Mouse (Mus musculus): ENCODE measurements around the gene Stk11. TPM values are rescaled to one million over a fixed set of nuclear protein-coding genes. Genes with fewer than 3 reads are reported as not detected.

Gene Stk11
- 100 to 1,000 TPM; 153 to 156 TPM for total RNA-seq (2021)
- polyA plus RNA-seq (2012; rRNA removed), result 151 and 159 TPM in 2 replicates
- long read RNA-seq, transcript Stk11-201 (10 exons, 2,566 nt), result major isoform, 10 of 18 reads
- long read RNA-seq, partial matches to known transcripts, result 3 of 18 reads
- long read RNA-seq, other reads (novel, unspliced or antisense), result 2 of 18 reads

DNA sequence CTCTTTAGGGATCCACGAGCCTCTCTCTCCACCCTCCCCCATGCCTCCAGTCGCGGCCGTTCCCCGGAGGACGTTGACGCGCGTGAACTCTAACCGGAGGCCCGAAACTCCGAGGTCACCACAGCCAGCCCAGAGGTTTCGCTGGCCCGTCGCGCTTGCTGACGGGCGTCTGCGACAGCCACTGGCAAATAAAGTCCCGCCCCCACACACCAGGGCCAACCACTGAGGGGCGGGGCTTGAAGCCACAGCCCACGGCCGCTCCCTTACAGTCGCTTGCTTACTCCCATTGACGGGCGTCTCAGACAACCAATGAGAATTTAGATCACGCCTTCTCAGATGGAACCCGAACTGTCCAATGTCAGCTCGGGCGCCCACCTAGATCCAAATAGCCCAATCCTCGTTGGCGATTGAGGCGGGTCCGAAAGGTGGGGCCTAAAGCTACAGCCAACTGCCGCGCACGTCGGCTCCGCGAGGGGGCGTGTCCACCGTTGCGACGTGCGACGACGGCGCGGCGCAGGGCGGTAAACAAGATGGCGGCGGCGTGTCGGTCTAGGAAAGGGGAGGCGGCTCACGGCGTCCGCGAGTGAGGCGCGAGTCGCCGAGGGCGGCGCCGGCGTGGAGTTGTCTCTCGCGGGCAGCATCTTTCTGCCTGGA lies at the start of gene Stk11:
Stk11 (plus strand) TSS at position 514 of the 654 bp plus-strand sequence.
- peak; percentile 99 for DNase-seq

DNA sequence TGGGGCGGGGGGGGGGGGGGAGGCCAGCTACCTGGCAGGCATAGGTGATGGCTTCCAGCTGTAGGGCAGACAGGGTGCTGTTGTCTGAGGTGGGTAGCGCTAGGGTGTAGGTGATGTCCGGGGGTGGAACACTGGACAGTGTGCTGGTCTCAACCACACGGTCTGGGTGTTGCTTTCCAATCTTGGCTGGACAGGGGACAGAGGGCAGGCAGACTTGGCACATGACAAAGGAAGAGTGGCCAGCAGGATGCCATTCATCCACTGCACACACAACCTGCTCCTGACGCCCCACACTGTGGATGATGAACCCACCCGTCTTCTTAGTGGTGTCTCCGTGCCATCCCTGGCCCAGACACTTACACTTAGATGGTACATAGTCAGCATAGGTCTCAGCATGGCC lies 46.4 kb upstream of the Stk11 start:
- DNase-seq, result no peak

DNA sequence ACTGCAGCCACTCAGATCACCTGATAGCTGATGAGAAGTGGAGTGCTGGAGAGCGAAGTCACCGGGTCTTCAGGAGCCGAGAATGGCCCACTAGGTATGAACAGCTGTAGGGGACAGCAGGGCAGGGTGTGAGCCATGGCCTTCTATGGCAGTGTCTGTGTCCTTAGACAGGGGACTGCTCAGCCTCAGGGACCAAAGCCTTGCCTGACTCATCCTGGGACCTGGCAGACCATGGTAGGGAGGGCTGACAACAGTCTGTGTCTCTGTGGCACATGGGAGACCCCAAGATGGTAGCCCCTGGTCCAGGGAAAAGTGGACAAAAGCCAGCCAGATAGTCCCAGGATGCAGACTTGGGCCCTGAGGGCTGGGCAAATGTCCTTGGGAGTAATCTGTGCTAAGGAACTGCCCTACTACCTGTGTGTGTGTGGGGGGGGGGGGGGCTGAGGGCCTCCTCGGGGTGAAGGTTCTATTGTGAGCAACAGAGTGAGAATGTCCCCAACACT lies 45.6 kb upstream of the Stk11 start:
- peak; percentile 77 for DNase-seq

DNA sequence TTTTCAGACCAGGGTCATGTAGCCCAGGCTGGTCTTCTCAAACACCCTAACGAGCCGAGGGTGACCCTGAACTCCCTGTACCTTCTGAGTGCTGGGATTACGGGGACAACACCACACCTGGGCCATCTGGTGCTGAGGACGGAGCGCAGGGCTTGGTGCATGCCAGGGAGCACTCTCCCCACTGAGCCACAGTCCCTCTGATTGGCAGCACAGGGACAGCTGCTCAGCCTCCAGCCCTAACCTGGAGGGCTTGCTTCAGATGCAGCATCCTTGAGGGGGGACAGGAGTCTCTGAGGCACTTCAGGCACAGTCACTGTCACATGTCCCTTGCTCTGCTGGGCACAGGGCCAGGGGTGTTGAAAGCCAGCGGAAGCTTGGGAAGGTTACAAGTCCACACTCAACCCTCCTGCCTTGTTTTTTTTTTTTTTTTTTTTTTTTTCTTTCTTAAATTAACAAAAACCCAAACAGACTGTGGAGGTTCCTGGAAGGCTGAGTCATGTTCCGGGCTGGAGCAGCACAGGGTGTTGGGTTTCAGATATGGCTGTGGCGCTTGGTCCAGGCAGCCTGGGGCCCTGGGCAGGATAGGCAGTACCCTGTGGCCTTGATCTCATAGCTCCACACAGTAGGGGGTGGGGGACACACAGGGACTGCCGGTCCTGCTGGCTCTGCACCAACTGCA lies 44.6 kb upstream of the Stk11 start:
- DNase-seq, result peak; percentile 97

DNA sequence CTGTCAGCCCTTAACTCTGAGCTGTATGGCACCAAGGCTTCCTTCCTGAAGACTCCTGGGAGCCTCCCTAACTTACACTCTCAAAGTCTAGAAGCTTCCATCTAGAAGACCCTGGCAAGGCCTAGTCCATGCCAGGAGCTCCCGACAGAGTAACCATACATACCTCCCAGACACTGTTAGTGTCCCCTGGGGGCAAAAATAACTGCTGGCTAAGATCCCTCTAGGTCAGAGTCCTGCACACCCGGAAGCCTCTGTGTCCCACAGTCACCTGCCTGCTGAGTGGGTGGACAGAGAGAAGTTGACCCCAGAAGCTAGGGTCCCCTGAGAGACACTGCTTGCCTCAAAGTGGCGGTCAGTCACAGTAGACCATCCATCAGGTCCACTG lies 44.1 kb upstream of the Stk11 start:
- no peak for DNase-seq

DNA sequence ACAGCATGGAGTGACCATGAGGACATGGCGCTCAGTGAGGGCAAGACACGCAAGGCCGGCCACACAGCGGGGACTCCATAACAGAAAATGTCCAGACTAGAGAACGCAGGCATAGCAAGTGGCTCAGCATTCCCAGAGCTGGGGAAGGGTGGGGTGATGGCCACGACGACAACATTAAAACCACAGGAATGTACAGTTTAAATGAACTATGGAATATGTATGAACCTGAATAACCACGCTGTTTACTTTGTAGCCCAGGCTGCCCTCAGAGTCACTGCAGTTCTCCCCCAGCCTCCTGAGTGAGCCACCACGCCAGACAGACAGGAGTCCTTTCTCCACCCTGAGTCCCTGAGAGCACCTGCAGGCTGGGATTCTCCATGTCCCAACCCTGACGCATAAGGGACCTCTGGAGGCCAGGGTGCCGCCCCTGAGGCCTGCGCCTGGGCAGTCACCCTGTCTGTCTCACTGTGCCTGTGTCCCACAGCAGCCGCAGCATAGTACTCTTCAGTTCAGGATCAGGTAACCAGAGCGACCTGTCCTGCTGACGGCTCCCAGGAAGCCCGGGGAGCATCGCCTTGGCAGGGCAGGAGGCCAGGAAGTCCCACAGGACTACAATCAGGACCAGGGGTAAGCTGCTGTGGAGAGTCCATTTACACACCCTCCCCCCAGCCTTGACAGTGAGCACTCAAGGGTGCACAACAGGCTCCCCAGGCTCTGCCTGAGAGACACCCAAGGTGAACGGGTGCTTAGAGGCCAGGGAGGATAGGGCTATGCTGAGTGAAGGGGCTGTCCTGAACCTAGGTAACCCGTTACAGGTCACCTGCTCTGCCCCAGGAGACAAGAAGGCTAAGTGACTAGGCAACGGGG lies 42.7 kb upstream of the Stk11 start:
- peak; percentile 60 for DNase-seq

DNA sequence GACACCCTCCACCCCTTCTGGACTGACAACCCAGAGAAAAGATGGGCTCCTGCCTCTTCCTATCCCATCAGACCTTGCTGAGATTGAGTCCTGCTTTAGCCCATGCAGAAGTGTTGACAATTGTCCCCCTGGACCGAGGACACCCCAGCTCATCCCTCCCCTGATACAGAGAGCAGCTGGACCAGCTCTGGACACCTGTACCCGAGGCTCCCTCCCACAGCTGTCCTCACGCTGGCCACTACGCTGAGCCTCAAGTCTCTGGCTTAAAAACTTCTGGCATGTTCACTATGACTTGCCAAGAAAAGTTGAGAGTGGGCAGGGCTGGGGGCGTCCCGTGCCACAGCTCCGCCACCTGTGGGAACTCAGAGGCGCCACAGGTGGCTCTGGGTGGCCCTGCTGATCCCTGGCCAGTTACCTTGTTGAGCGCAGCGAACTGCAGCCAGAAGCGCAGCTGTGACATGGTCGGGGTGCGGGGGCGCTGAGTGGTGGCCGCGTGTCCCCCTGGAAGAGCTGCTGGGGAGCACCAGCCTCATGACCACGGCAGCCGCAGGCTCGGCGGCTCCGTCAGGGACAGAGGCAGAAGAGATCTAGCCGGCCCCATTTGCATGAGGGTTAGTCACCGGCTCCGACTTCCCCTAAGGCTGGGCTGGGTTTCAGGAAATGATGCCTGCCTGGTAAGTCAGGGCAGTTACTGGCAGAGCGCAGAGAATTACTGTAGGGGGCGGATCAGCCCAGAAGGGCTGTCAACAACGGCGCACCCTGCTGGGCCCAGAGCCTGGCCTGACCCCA lies 40.6 kb upstream of the Stk11 start:
- DNase-seq, result peak; percentile 91

DNA sequence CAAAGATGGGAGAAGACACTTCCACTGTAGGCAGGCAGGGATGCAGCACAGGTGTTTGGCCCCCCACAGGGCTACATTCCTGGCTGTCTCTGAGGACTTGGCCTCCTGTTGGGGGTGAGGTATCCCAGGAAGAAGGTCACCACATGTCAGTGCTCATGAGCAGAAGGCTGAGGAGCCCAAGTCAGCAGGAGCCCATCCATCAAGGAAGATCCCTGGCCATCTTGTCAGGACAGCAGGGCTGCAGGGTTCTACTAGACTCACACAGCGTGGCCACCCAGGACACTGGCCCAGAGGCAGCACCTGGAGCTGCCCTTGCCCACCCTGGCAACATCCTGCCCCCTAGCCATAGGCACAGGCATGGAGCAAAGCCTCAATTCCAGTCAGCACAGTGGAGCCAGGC lies 39.7 kb upstream of the Stk11 start:
- no peak for DNase-seq

DNA sequence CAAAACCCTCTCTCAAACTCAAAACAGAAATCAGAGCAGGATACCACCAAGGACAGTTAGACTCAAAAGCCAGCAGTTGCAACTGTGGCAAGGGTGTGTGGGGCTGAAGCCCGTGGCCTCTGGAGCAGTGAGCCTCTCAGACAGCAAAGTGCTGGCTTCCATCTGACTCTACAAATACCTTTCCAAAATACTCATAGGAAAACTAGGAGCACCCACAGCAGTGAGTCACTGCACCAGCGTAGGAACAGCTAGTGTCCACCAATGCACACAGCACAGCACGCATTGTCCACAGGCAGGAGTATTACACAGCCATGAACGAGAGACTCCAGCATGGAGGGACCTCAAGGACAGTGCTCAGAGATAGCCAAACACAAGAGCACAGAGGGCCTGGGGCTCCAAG lies 39.2 kb upstream of the Stk11 start:
- no peak for DNase-seq

DNA sequence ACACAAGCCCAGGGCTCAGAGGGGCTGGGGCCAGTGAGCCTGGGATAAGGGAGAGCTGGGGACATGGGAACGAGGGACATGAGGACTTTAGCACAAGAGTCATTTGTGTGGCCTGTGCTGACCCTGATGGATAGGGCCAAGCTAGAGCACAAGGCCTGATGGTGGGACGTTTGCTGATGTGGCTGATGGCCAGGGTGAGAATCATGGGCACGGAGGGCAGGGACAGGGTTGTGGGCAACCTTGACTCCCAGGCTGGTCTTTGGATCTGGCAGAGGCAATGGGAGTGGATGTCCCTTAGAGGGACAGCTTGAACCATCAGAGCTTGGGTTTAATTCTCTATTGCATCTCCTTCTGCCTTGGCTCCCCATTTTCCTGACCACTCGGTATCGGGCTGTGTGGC lies 38.3 kb upstream of the Stk11 start:
- no peak for DNase-seq

DNA sequence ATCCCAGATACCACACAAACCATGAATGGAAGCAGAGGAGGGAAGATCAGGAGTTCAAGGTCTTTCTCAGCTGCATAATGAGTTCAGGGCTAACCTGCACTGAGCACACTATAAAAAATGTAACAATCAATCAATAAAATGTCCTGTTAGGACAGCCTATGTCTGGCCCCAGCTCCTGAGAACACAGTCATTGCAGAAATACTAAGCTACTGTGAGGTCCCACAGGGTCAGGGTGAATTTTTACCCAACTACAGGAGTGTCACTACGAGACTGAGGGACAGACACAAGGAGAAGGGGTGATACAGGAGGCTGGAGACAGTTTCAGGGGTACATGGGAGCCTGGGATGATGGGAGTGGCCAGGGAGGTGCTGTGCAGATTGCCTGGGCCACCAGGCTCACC lies 37.2 kb upstream of the Stk11 start:
- DNase-seq, result peak; percentile 69

DNA sequence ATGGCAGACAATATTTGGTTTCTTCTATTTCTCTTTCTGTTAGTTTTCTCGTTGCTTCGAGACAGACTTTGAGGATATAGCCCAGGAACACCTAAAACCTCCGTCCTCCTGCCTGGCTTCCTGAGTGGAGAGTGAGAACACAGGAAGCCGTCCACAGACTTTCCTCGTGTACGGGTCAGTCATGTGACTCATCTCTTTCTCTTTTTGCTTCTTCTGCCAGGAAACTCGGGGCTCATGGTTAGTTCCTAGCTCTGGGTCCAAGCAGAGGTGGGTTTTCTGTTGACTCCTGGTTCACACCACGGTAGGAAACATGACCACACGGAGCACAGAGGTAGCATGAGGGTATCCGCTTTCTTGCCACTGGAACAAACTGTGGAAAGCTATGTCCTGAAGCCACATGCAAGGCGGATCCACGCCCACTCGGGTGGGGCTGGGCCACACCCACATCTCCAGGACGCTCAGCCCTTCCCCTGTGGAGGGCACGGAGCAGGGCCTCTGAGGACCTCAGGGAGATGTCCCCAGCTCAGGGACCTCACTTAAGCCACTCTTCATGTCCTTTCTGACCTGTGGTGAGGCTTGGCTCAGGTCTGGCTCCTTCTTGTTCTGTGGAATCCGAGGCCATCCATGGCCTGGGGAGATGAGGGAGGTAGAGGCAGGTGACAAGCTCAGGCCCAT lies 35.1 kb upstream of the Stk11 start:
- no peak for DNase-seq

DNA sequence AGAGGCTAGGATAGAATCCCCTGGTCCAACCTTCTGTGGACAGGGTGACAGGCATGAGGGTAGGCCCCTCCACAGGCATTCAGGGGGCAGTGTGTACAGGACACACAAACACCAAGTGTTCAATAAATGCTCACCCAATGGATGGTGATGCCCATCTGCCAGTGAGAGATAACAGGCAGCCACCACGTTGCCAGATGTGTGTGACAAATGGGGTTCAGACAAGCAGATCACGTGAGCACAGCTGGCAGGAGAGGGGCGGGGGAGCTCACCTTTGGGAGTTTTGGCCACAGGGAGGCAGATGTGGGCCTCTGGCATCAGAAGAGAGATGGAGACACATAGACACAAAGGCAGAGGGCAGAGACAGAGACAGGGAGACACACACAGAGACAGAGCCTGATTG lies 34.5 kb upstream of the Stk11 start:
- no peak for DNase-seq

DNA sequence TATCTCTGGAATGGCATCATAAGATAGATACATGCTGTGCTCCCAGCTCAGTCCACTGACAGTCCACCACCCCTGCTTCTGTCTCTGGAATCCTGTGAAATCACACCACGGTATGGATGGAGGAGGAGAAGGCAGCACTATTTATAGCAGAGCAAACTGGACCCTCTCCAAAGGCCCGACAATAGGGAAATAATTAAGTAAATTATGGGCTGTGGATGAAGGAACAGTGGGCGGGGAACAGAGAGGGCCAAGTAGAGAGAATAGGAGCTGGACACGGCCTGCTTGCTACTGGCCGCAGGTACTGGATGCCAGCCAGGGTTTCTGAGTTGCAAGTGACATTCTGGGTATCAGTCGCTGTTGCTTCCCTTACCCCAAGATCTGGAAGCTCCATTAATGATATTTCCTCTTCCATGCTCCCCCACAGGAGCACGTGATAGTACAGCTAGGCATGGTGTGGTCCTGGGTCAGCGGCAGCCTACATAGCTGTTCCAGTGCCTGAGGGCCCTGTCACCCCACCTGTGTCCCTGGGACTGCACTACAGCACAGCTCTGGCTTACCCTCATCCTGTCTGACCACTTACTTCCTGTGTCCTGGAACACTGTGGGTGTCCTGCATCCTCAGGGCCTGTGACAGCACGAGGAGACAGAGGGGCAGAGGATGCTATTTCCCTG lies 30.7 kb upstream of the Stk11 start:
- DNase-seq, result no peak

DNA sequence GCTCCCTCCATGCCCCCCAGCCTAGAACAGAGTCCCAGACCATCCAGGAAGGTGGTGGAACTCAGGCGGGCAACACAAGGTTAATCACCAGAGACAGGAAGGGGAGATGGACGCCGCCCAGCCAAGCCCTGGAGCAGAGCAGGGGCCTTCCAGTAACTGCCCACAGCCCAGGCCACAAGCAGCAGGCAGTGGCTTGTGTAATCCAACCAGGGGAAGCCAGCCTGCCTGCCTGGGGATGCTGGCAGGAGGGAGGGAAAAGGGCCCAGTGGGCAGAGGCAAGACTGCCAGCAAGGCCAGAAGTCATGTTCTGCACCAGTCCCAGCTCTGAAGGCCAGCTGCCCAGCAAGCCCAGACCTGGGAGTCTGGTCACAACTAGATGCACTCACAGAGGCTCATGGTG lies 28.8 kb upstream of the Stk11 start:
- DNase-seq, result peak; percentile 74

DNA sequence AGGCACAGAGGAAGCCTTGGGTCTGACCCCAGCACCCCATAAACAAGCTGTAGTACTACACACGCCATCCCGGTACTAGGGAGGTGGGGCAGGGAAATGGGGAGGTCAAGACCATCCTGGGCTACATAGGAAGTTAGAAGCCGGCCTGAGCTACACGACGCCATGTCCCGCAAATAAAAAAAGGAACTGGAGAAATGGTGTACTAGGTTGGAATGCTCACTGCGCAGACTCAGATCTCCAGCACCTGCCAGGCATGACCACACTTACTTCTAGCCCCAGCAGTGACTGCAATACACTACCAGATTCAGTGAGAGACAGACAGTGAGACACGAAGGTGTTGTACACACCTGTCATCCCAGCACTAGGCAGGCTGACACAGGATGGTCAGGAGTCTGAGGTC lies 28.1 kb upstream of the Stk11 start:
- DNase-seq, result no peak

DNA sequence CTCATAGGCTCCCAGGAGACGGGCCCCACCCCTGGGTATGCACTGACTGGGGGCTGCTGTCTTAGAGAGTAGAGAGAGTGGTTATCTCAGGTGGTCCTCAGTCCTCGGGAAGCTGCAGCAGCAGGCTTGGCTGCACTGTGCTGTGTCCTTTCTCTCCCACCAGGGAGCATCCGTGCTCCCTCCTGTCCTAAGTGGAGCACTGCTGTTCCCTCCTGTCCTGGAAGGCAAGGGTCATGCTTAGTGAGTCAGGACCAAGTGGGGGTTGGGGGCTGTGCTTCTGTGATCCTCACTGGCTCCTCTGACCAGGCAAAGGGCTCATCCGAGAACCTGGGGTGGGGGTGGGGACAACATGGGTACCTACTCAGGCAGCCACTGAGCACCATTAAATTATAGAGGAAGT lies 26.5 kb upstream of the Stk11 start:
- no peak for DNase-seq

DNA sequence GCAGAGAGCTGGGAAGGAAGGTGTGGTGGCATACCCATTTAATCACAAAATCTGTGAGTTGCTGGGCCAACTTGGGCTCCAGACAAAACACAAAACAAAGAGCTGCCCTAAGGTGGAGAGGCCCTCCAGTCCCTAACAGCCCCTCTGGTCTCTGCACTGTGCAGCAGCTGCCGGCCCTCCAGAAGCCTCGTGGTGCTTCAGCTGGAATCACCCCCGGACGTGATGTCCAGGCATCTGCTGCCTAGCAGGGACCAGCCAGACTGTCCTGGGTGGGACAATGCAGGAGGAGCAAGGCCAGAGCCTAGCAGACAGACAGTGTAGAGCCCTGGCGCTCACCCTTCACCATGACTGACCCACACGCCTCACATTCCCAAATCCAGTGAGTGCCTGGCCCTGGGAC lies 24.1 kb upstream of the Stk11 start:
- no peak for DNase-seq

DNA sequence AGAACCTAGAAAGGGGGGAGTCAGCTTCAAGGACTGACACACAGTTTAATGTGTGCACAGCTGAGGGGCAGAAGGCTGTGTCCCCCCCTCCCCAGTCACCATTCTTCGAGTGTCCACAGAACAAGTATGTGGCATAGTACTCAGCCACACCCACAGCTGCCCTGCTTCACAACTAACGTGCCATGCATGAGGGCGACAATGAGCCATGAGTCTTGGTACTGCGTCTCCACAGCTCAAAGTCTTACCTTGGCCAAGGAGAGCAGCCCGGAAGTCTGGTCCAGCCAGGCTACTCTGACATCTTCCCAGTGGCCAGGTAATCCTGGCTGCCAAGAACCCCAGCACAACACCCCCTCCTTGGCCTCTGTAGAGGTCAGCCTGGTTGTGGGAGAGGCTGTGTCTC lies 22.9 kb upstream of the Stk11 start:
- no peak for DNase-seq

DNA sequence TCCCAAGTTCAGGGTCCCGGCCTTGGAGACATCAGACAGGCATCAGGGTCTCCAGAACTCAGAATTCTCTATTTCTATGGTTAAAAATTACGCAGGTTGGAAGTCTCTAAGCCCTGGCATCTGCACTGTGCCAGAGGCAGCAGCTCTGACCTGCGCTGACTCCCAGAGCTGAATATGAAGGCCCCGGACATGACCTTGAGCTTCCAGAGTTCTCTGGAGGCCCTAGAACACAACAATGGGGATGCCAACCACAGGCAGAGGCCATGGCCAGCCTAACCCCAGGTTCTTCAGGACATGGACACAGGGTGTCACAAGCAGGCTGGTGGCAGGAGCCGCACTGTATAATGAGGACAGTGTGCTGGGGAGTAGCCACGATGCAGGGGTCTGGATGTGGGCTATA lies 21.5 kb upstream of the Stk11 start:
- peak; percentile 82 for DNase-seq

DNA sequence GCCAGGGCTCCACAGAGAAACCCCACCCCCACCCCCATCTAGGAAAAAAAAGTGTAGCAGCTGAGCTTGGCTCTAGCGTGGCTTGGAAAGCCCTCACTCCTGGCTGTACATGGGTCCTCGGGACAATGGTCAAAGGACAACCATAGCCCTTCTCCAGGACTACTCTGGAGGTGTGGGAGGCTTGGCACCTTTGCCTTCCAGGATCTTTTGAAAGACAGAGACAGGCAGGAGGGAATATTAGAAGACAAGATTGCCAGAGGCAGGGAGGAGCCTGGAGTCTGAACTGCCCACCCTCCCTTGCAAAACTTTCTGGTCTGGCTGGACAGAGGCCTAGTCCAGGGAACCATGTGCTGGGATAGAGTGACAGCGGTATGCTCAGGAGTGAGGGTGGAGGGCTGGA lies 20.9 kb upstream of the Stk11 start:
- peak; percentile 48 for DNase-seq
